Mouse (Mus musculus) heart, postnatal 0 days (tissue): ENCODE measurements around the gene Emx1. TPM values are rescaled to one million over a fixed set of nuclear protein-coding genes. Genes with fewer than 3 reads are reported as not detected.

Experiments used
- ATAC-seq: fragments of 200-750 bp; cut with Nextera tagmentation; 2 replicates; pipeline ENCODE4 v1.8.0; 2017; ENCODE audit warnings: low read depth, moderate number of reproducible peaks, moderate library complexity; ENCODE audit not compliant: insufficient read depth
- DNase-seq: peaks from one replicate; pipeline ENCODE4 v3.0.0-alpha.2; 2016; ENCODE audit warnings: low spot score
- H3K27ac ChIP-seq: fragments of 300-500 bp; sonication (generic); 2 replicates; pipeline ENCODE4 v1.5.1; 2014; ENCODE audit warnings: low read depth, mild to moderate bottlenecking
- H3K27me3 ChIP-seq: fragments of 300-500 bp; sonication (generic); 2 replicates; pipeline ENCODE4 v1.6.1; 2014; ENCODE audit warnings: low read length, mixed read lengths; ENCODE audit not compliant: control insufficient read depth, insufficient read depth
- H3K36me3 ChIP-seq: fragments of 300-500 bp; sonication (generic); replicated peaks from 2 replicates; pipeline ENCODE4 v1.6.1; 2014; ENCODE audit warnings: low read length, mixed read lengths; ENCODE audit not compliant: control insufficient read depth, insufficient read depth
- H3K4me1 ChIP-seq: fragments of 300-500 bp; sonication (generic); 2 replicates; pipeline ENCODE4 v1.6.1; 2014; ENCODE audit warnings: antibody characterized with exemption; ENCODE audit not compliant: control insufficient read depth, insufficient read depth
- H3K4me2 ChIP-seq: fragments of 300-500 bp; sonication (generic); 2 replicates; pipeline ENCODE4 v1.6.1; 2014; ENCODE audit warnings: low read depth, mild to moderate bottlenecking, low read length, moderate library complexity
- H3K4me3 ChIP-seq: fragments of 300-500 bp; sonication (generic); 2 replicates; pipeline ENCODE4 v1.5.1; 2014; ENCODE audit warnings: low read depth, low read length
- H3K9ac ChIP-seq: fragments of 300-500 bp; sonication (generic); replicated peaks from 2 replicates; pipeline ENCODE4 v1.6.1; 2014; ENCODE audit warnings: low read depth, low read length, mixed read lengths
- H3K9me3 ChIP-seq: fragments of 300-500 bp; sonication (generic); replicated peaks from 2 replicates; pipeline ENCODE4 v1.6.1; 2016; ENCODE audit warnings: low read length; ENCODE audit not compliant: control insufficient read depth
- CTCF ChIP-seq: IDR thresholded peaks from 2 replicates; pipeline ENCODE4 v1.5.1; 2016; ENCODE audit warnings: antibody characterized with exemption, control low read depth, low read depth
- EP300 ChIP-seq: IDR thresholded peaks from 2 replicates; pipeline ENCODE4 v1.6.1; 2016; ENCODE audit warnings: antibody characterized with exemption, low read depth
- WGBS: fragments of 180-500 bp; shearing (Covaris S2); extraction: QIAGEN DNeasy Blood & Tissue Kit; methylation state at CpG from one replicate; pipeline ENCODE4 v1.1.7; 2014; 5-methylcytosine and 5-hydroxymethylcytosine counted together
- polyA plus RNA-seq: library from polyadenylated mRNA; unstranded; fragments of >200 nt; fragmentation: Nextera tagmentation; extraction: Ambion mirVana; gene quantifications from 2 replicates; pipeline ENCODE4 v1.2.1, GENCODE M21; 2015
- total RNA-seq: library from RNA; depleted of rRNA; stranded (reverse); fragments of >200 nt; gene quantifications from 2 replicates; pipeline ENCODE4 v1.2.3, GENCODE M21; 2014; ENCODE audit warnings: low replicate concordance

Gene Emx1
- total and polyA plus RNA-seq, 2 experiments from 2014 or later, result not detected

GRCm38 (mm10) chr6:85189911-85190591 lies 2.8 kb downstream of the Emx1 start:
- no peak overlapping the region for H3K27ac ChIP-seq
- H3K36me3 ChIP-seq, result no peaks in the 10 kb centered on the region
- H3K4me1 ChIP-seq, result no peaks in the 10 kb centered on the region
- no peak for ATAC-seq
- H3K4me3 ChIP-seq, result peak overlapping the region; percentile 47
- under 1% methylated on average over 52 of the region's 52 CpGs for WGBS
- H3K27me3 ChIP-seq, result peaks cover 98% of the 10 kb centered on the region
- no peaks in the 10 kb centered on the region for H3K9me3 ChIP-seq
- H3K9ac ChIP-seq, result no peak overlapping the region
- DNase-seq, result no peak
- no peak for TF ChIP-seq EP300
- TF ChIP-seq CTCF, result no peak
- peak overlapping the region; percentile 66 for H3K4me2 ChIP-seq

- DNase-seq (no peak), ATAC-seq (no peak)
- Histone ChIP-seq H3K9me3 (no peaks in the 10 kb centered on the region), H3K27me3 (peaks cover 97% of the 10 kb centered on the region), H3K4me2 (peak overlapping the region; percentile 66), H3K4me1 (no peaks in the 10 kb centered on the region), H3K27ac (no peak overlapping the region), H3K36me3 (no peaks in the 10 kb centered on the region), H3K9ac (no peak overlapping the region), H3K4me3 (peak overlapping the region; percentile 47)
- WGBS, result under 1% methylated on average over 13 of the region's 13 CpGs
- TF ChIP-seq EP300, result no peak
- no peak for TF ChIP-seq CTCF
These were observed 3.4 kb downstream of the Emx1 start for GRCm38 (mm10) chr6:85190671-85191070.

GRCm38 (mm10) chr6:85191751-85192440 lies 4.7 kb downstream of the Emx1 start:
- Histone ChIP-seq H3K27ac (no peak overlapping the region), H3K27me3 (peaks cover 96% of the 10 kb centered on the region), H3K4me3 (no peak overlapping the region), H3K36me3 (no peaks in the 10 kb centered on the region), H3K9me3 (no peaks in the 10 kb centered on the region), H3K4me1 (no peaks in the 10 kb centered on the region), H3K4me2 (no peak overlapping the region), H3K9ac (no peak overlapping the region)
- ATAC-seq, result no peak
- 32% methylated on average over 9 of the region's 9 CpGs for WGBS
- TF ChIP-seq CTCF, result no peak
- TF ChIP-seq EP300, result no peak
- no peak for DNase-seq

- H3K27me3 ChIP-seq, result peaks cover 78% of the 10 kb centered on the region
- ATAC-seq, result no peak
These were observed 6.4 kb downstream of the Emx1 start for GRCm38 (mm10) chr6:85193381-85194318.

DNA sequence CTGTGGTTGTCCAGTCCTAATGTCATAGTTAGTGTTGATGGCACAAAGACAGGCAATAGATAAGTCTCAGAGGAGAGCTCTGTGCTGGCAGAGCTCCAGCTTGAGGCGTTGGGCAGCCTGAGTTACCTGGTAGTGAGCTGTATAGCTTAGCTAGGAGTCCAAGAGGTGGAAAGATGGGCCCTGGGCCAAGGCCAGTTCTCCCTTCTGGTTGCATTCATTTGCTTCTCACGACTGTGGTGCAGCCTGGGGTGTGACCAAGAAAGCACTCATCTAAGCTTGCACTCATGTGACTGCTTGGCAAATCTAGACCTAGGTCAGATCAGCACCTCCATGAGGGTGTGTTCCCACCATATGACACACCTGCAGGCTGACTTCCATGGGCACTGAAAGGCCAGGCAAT lies 10.7 kb downstream of the Emx1 start:
- no peak overlapping the region for H3K4me3 ChIP-seq
- WGBS, result 31% methylated on average over 2 of the region's 2 CpGs

More at GRCm38 (mm10) chr6:85193381-85194318, 6.4 kb downstream of the Emx1 start:
- WGBS, result 13% methylated on average over 29 of the region's 29 CpGs
- no peaks in the 10 kb centered on the region for H3K36me3 ChIP-seq
- DNase-seq, result no peak
- H3K4me1 ChIP-seq, result no peaks in the 10 kb centered on the region
- no peak overlapping the region for H3K27ac ChIP-seq
- no peak overlapping the region for H3K4me2 ChIP-seq
- no peak overlapping the region for H3K9ac ChIP-seq
- no peaks in the 10 kb centered on the region for H3K9me3 ChIP-seq
- no peak overlapping the region for H3K4me3 ChIP-seq
- no peak for TF ChIP-seq CTCF
- no peak for TF ChIP-seq EP300

More for the DNA sequence above, 10.7 kb downstream of the Emx1 start:
- no peak overlapping the region for H3K27ac ChIP-seq
- peaks cover 44% of the 10 kb centered on the region for H3K27me3 ChIP-seq
- DNase-seq (no peak), ATAC-seq (no peak)
- H3K9me3 ChIP-seq, result no peaks in the 10 kb centered on the region
- no peaks in the 10 kb centered on the region for H3K4me1 ChIP-seq
- TF ChIP-seq CTCF, result no peak
- TF ChIP-seq EP300, result no peak
- H3K9ac ChIP-seq, result no peak overlapping the region
- H3K36me3 ChIP-seq, result no peaks in the 10 kb centered on the region
- H3K4me2 ChIP-seq, result no peak overlapping the region
